Mouse (Mus musculus) limb, embryonic 15.5 days (tissue): ENCODE results near the gene Ubash3a. TPM values are rescaled to one million over a fixed set of nuclear protein-coding genes. Genes with fewer than 3 reads are reported as not detected.

ENCODE experiments used
- ATAC-seq: fragments of 200-750 bp; cut with Nextera tagmentation; 2 replicates; pipeline ENCODE4 v1.8.0; 2017; ENCODE audit warnings: low read depth, moderate TSS enrichment; ENCODE audit not compliant: insufficient number of reproducible peaks, low FRiP score, low TSS enrichment
- H3K27ac ChIP-seq: fragments of 300-500 bp; sonication (generic); 2 replicates; pipeline ENCODE4 v1.5.1; 2015; ENCODE audit warnings: moderate library complexity, mild to moderate bottlenecking, inconsistent platforms
- H3K27me3 ChIP-seq: fragments of 300-500 bp; sonication (generic); 2 replicates; pipeline ENCODE4 v1.6.1; 2015; ENCODE audit warnings: inconsistent platforms
- H3K36me3 ChIP-seq: fragments of 300-500 bp; sonication (generic); 2 replicates; pipeline ENCODE4 v1.6.1; 2015; ENCODE audit warnings: inconsistent platforms
- H3K4me1 ChIP-seq: fragments of 300-500 bp; sonication (generic); 2 replicates; pipeline ENCODE4 v1.6.1; 2015; ENCODE audit warnings: inconsistent platforms
- H3K4me2 ChIP-seq: fragments of 300-500 bp; sonication (generic); 2 replicates; pipeline ENCODE4 v1.6.1; 2015; ENCODE audit warnings: mild to moderate bottlenecking, inconsistent platforms
- H3K4me3 ChIP-seq: fragments of 300-500 bp; sonication (generic); 2 replicates; pipeline ENCODE4 v1.5.1; 2015; ENCODE audit warnings: mild to moderate bottlenecking, inconsistent platforms
- H3K9ac ChIP-seq: fragments of 300-500 bp; sonication (generic); 2 replicates; pipeline ENCODE4 v1.6.1; 2015; ENCODE audit warnings: inconsistent platforms
- H3K9me3 ChIP-seq: fragments of 300-500 bp; sonication (generic); 2 replicates; pipeline ENCODE4 v1.6.1; 2016; ENCODE audit warnings: inconsistent platforms
- WGBS: fragments of 180-500 bp; shearing (Covaris S2); methylation state at CpG from one replicate; pipeline ENCODE4 v1.1.7; 2015; 5-methylcytosine and 5-hydroxymethylcytosine counted together
- polyA plus RNA-seq: library from polyadenylated mRNA; unstranded; fragments of >200 nt; fragmentation: Nextera tagmentation; extraction: Ambion mirVana; gene quantifications from 2 replicates; pipeline ENCODE4 v1.2.1, GENCODE M21; 2015

Ubash3a gene
- polyA plus RNA-seq, 1 experiment from 2014 or later = 0.32 TPM

DNA sequence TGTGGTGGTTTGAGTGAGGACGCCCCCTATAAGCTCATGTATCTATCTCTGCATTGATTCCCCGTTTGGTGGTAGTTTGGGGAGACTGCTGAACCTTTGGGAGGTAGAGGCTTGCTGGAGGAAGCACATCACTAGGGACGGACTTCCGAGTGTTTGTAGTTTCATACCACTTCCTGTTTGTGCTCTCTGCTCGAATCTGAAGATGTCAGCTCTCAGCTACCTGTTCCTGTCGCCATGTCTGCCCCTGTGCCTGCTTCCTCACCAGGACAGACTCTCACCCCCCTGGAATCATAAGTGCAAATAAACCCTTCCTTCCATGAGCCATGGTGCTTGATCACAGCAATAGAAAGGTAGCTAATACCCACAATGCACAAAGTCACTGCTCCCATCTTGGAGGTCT is 67.5 kb downstream of the Ubash3a start:
- Histone ChIP-seq H3K27me3 (no peaks in the 10 kb centered on the region), H3K9me3 (no peaks in the 10 kb centered on the region), H3K9ac (no peak overlapping the region), H3K36me3 (no peaks in the 10 kb centered on the region), H3K4me3 (no peak overlapping the region), H3K4me1 (peaks cover 16% of the 10 kb centered on the region), H3K4me2 (no peak overlapping the region), H3K27ac (no peak overlapping the region)
- no peak for ATAC-seq
- 63% methylated on average over 6 of the region's 6 CpGs for WGBS

DNA sequence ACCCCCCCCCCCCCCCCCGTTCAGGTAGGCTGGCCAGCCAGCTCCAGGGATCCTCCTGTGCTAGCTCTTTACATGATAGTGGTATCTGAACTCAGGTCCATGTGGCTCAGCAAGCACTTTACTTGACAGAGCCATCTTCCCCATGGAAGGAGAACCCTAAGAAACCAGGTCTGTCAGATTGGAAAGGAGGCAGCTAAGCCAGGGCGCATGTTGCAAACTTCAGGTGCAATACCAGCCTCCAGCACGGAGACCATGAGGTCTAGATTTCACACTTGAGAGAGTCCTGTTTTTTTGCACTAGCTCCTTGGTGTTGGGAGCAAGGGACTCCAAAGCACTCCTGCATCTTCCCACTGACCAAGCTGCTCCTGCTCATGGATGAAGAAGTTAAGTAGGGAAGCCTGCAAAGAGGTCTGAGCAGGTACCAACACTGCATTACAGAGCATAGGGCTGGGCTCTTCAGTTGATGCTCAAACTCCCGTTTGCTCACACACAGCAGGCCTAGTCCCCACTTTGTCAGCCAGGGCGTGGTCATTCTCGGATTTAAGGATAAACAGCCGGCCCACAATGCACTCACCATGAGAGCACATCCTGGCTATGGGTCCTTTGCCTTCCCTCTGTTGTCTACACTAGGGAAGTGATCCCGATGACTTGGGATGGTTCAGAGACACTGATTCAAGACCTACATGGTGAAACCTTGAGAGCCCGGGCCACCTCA is 68.7 kb downstream of the Ubash3a start:
- H3K4me3 ChIP-seq = peak overlapping the region; percentile 48
- H3K36me3 ChIP-seq = no peaks in the 10 kb centered on the region
- peak overlapping the region; percentile 86 for H3K4me2 ChIP-seq
- H3K4me1 ChIP-seq = peaks cover 16% of the 10 kb centered on the region
- no peaks in the 10 kb centered on the region for H3K9me3 ChIP-seq
- no peak overlapping the region for H3K9ac ChIP-seq
- no peaks in the 10 kb centered on the region for H3K27me3 ChIP-seq
- no peak overlapping the region for H3K27ac ChIP-seq
- ATAC-seq = no peak
- WGBS = 23% methylated on average over 9 of the region's 9 CpGs

GRCm38 (mm10) chr17:31276922-31277918 is 69.5 kb downstream of the Ubash3a start, which contains the start of gene Rsph1:
TSS of gene Rsph1 (minus strand) at chr17:31277383.
- H3K36me3 ChIP-seq = no peaks in the 10 kb centered on the region
- peak within 1 kb of the TSS; percentile 48 for H3K4me3 ChIP-seq
- H3K27me3 ChIP-seq = no peaks in the 10 kb centered on the region
- peaks cover 16% of the 10 kb centered on the region for H3K4me1 ChIP-seq
- peak; percentile 81 for ATAC-seq
- H3K27ac ChIP-seq = no peak within 1 kb of the TSS
- H3K4me2 ChIP-seq = peak within 1 kb of the TSS; percentile 86
- no peaks in the 10 kb centered on the region for H3K9me3 ChIP-seq
- no peak within 1 kb of the TSS for H3K9ac ChIP-seq
- 10% methylated on average over 44 of the region's 44 CpGs for WGBS

GRCm38 (mm10) chr17:31277931-31278330 is 70.3 kb downstream of the Ubash3a start:
- H3K9me3 ChIP-seq = no peaks in the 10 kb centered on the region
- no peaks in the 10 kb centered on the region for H3K27me3 ChIP-seq
- H3K4me3 ChIP-seq = no peak overlapping the region
- H3K27ac ChIP-seq = no peak overlapping the region
- peaks cover 20% of the 10 kb centered on the region for H3K4me1 ChIP-seq
- H3K4me2 ChIP-seq = no peak overlapping the region
- H3K36me3 ChIP-seq = no peaks in the 10 kb centered on the region
- 68% methylated on average over 4 of the region's 4 CpGs for WGBS
- ATAC-seq = no peak
- H3K9ac ChIP-seq = no peak overlapping the region

DNA sequence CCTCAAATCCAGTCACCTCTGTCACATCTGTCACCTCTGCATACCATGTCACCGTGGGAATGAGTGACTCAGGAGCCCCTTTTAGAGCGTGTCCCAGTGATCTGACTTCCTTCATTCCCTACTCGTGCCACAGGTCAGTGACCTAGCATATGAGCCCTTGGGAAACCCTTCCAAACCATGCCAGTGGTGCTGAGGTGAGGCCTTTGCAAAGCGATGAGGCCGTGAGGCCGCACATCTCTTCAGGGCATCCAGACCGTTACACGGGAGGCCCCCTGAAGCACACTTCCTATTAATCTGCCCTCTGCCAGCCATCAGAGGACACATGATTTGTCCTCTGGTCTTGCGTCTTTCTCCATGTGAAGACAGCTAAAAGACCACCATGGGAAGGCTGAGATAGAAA is 71.9 kb downstream of the Ubash3a start:
- 78% methylated on average over 9 of the region's 9 CpGs for WGBS
- H3K4me2 ChIP-seq = no peak overlapping the region
- H3K36me3 ChIP-seq = no peaks in the 10 kb centered on the region
- peaks cover 20% of the 10 kb centered on the region for H3K4me1 ChIP-seq
- no peak overlapping the region for H3K27ac ChIP-seq
- no peak overlapping the region for H3K4me3 ChIP-seq
- H3K9ac ChIP-seq = no peak overlapping the region
- no peaks in the 10 kb centered on the region for H3K9me3 ChIP-seq
- H3K27me3 ChIP-seq = no peaks in the 10 kb centered on the region
- no peak for ATAC-seq

DNA sequence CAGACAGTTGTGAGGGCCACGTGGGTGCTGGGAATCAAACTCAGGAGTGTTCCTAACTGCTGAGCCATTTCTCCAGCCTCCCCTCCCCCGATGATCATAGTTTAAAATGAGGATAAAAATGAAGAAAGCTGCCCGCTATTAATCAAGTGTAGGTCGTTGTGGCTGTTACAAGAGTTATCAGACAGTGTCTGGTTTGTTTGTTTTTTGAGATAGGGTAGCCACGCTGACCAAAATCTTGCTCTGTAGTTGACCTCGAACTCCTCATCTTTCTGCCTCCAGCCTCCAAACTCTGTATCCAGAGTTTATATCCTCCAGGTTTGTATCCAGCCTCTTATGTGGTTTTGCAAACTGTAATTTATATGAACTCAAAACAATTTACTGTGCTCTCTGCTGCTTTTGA is 72.6 kb downstream of the Ubash3a start:
- H3K4me1 ChIP-seq = peaks cover 20% of the 10 kb centered on the region
- no peak overlapping the region for H3K9ac ChIP-seq
- no peak overlapping the region for H3K4me2 ChIP-seq
- WGBS = 61% methylated on average over 6 of the region's 6 CpGs
- H3K4me3 ChIP-seq = no peak overlapping the region
- no peaks in the 10 kb centered on the region for H3K27me3 ChIP-seq
- H3K9me3 ChIP-seq = no peaks in the 10 kb centered on the region
- no peak overlapping the region for H3K27ac ChIP-seq
- H3K36me3 ChIP-seq = no peaks in the 10 kb centered on the region
- no peak for ATAC-seq

GRCm38 (mm10) chr17:31281830-31282686 is 74.4 kb downstream of the Ubash3a start:
- no peaks in the 10 kb centered on the region for H3K9me3 ChIP-seq
- H3K27me3 ChIP-seq = no peaks in the 10 kb centered on the region
- H3K36me3 ChIP-seq = no peaks in the 10 kb centered on the region
- no peak overlapping the region for H3K4me3 ChIP-seq
- H3K4me2 ChIP-seq = no peak overlapping the region
- no peak overlapping the region for H3K9ac ChIP-seq
- no peak for ATAC-seq
- 44% methylated on average over 19 of the region's 19 CpGs for whole genome bisulfite sequencing
- no peak overlapping the region for H3K27ac ChIP-seq
- H3K4me1 ChIP-seq = peaks cover 14% of the 10 kb centered on the region

GRCm38 (mm10) chr17:31282687-31283053 is 75.0 kb downstream of the Ubash3a start:
- no peak overlapping the region for H3K9ac ChIP-seq
- no peak overlapping the region for H3K4me3 ChIP-seq
- H3K4me2 ChIP-seq = no peak overlapping the region
- H3K27me3 ChIP-seq = no peaks in the 10 kb centered on the region
- no peaks in the 10 kb centered on the region for H3K9me3 ChIP-seq
- H3K36me3 ChIP-seq = no peaks in the 10 kb centered on the region
- H3K27ac ChIP-seq = no peak overlapping the region
- ATAC-seq = no peak
- peaks cover 8% of the 10 kb centered on the region; the same call in 1 of the 2 replicates for H3K4me1 ChIP-seq
- 29% methylated on average over 7 of the region's 7 CpGs for whole genome bisulfite sequencing

DNA sequence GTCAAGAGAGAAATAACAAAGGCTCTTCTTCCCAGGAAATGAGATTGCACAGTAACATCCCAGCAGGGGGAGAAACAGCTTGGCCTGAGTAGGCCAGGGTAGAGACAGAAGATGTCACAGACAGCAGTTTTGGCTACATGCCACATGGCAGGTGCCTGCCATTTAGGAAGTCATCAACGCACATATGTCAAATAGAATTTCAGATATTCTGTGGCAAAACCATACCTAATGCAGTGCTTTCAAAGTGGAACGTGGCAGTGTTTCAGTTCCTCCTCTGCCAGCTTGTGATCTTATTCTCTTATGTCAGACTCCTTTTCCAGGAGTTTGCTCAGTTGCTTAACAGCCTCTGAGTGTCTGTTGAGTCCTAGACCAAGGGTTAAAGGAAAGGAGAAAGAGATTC is 78.2 kb downstream of the Ubash3a start:
- Histone ChIP-seq H3K4me1 (0 out of 2 replicates have a peak, but pooled peaks cover 3% of the 10 kb centered on the region), H3K4me3 (no peak overlapping the region), H3K4me2 (no peak overlapping the region), H3K27ac (no peak overlapping the region), H3K9ac (no peak overlapping the region), H3K9me3 (no peaks in the 10 kb centered on the region), H3K27me3 (no peaks in the 10 kb centered on the region), H3K36me3 (no peaks in the 10 kb centered on the region)
- ATAC-seq = no peak
- 66% methylated on average over 2 of the region's 2 CpGs for WGBS

- Histone ChIP-seq H3K4me3 (no peak within 1 kb of the TSS), H3K36me3 (no peaks in the 10 kb centered on the region), H3K4me2 (no peak within 1 kb of the TSS), H3K27me3 (no peaks in the 10 kb centered on the region), H3K27ac (no peak within 1 kb of the TSS), H3K9ac (no peak within 1 kb of the TSS), H3K4me1 (0 out of 2 replicates have a peak, but pooled peaks cover 3% of the 10 kb centered on the region), H3K9me3 (no peaks in the 10 kb centered on the region)
- no peak for ATAC-seq
- 93% methylated on average over 1 of the region's 1 CpGs for WGBS
Observed at GRCm38 (mm10) chr17:31286492-31286891, 78.8 kb downstream of the Ubash3a start, which contains the start of gene Slc37a1. TSS of gene Slc37a1 (plus strand) at chr17:31286792.

GRCm38 (mm10) chr17:31287216-31287615 is 79.5 kb downstream of the Ubash3a start:
- Histone ChIP-seq H3K4me3 (no peak overlapping the region), H3K4me1 (0 out of 2 replicates have a peak, but pooled peaks cover 3% of the 10 kb centered on the region), H3K27ac (no peak overlapping the region), H3K9me3 (no peaks in the 10 kb centered on the region), H3K9ac (no peak overlapping the region), H3K27me3 (no peaks in the 10 kb centered on the region), H3K36me3 (no peaks in the 10 kb centered on the region), H3K4me2 (no peak overlapping the region)
- WGBS = 77% methylated on average over 3 of the region's 3 CpGs
- ATAC-seq = no peak
